Mouse (Mus musculus): ENCODE measurements around the gene Obox1. TPM values are rescaled to one million over a fixed set of nuclear protein-coding genes. Genes with fewer than 3 reads are reported as not detected.

Obox1 gene
- polyA plus RNA-seq (2017; shearing (Covaris generic)), result not detected

DNA sequence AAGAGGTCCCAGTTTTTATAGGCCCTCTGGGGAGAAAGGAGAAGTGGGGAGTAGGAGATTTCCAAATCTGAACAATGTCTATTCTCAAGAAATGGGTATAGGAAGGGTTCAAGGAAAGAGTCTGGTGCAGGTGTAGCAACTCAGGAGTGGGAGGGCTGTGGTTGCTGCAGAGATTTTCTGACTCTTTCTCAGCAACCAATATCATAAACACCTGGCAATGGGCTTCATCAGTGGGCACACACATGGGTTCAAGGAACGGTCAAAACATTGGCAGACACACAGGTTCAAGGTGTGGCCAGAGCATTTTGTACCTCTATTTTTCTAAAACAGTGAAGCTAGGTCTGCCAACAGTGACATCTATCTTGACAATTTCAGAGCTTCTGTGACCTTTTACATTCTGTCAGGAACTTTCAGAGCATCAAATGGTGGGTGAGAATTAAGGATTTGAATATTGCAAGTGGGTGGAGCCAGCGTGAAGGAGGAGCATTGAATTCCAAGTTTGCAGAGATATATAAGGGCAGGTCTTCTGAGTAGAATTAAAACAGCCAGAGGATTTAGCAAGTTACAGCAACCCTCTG lies at the start of gene Obox1, which contains the start of gene Obox2:
Gene Obox1, plus strand, starts transcription at position 528 of the 578 bp plus-strand sequence.
Gene Obox2, plus strand, starts transcription at position 301 of the 578 bp plus-strand sequence.

Other genes with a start within 250 kb of the Obox1 start
- not detected for gene Obox2, start 227 bp upstream of the Obox1 start, polyA plus RNA-seq (2017; shearing (Covaris generic))